In genomic region chr11:87446159-87446558, GRCm38 (mm10) we compare ENCODE assay signal across 1 mouse cellular context.
TF ChIP-seq lines count a peak whose summit lies in the region.

No protein-coding gene starts in this region.

TF ChIP-seq in MEL, 35 proteins besides CTCF, POLR2A, EP300 and RAD21 (continued from another document):
- TF ChIP-seq CHD2 (IDR thresholded peaks at IDR 0.05; ENCODE audit: low read length), result no peak
- TF ChIP-seq TCF12 (IDR thresholded peaks at IDR 0.05; ENCODE audit: low read depth, low read length), result no peak
- TF ChIP-seq MXI1 (IDR thresholded peaks at IDR 0.05; ENCODE audit: low read depth, low read length), result no peak
- no peak for TF ChIP-seq MAFK (IDR thresholded peaks at IDR 0.05; ENCODE audit: borderline replicate concordance, low read depth, low read length)
- no peak for TF ChIP-seq NELFE (IDR thresholded peaks at IDR 0.05; ENCODE audit: low read depth, low read length)
- no peak for TF ChIP-seq RCOR1 (IDR thresholded peaks at IDR 0.05; ENCODE audit: low read depth, low read length)
- no peak for TF ChIP-seq E2F4 (IDR thresholded peaks at IDR 0.05; ENCODE audit: borderline replicate concordance, low read depth, low read length)
- TF ChIP-seq GABPA (IDR thresholded peaks at IDR 0.05; ENCODE audit: low read depth, low read length), result no peak
- no peak for TF ChIP-seq USF1 (IDR thresholded peaks at IDR 0.05; ENCODE audit: low read depth, low read length)
- TF ChIP-seq TBP (IDR thresholded peaks at IDR 0.05; ENCODE audit: low read depth, low read length), result no peak
- no peak for TF ChIP-seq MAX (IDR thresholded peaks at IDR 0.05; ENCODE audit: low read length)
- TF ChIP-seq HCFC1 (IDR thresholded peaks at IDR 0.05; ENCODE audit: low read depth, low read length), result no peak
- TF ChIP-seq ZMIZ1 (IDR thresholded peaks at IDR 0.05; ENCODE audit: low read depth, low read length), result no peak
- no peak for TF ChIP-seq ZKSCAN1 (IDR thresholded peaks at IDR 0.05; ENCODE audit: low read depth, low read length)
